Mouse (Mus musculus) G1E (cell line): ENCODE measurements at regions not wholly inside any gene's neighbourhood (a gene's known extent, or its start where the extent isn't known, plus 50 kb on each side); places are given as distances from the start of the nearest gene placed in this dataset.

Source experiments
- ATAC-seq: 2 replicates; pipeline ENCODE4 v1.8.0; 2016; ENCODE audit warnings: mild to moderate bottlenecking; ENCODE audit not compliant: insufficient number of reproducible peaks, poor library complexity, low FRiP score, severe bottlenecking; ENCODE audit errors: extremely low read depth
- DNase-seq: peaks from one replicate; pipeline ENCODE4 v3.0.0; 2012; ENCODE audit warnings: low spot score
- H3K27me3 ChIP-seq: 2 replicates; pipeline ENCODE4 v1.6.1; 2012; ENCODE audit warnings: mild to moderate bottlenecking, low read length, inconsistent platforms; ENCODE audit not compliant: insufficient read depth
- H3K36me3 ChIP-seq: replicated peaks from 2 replicates; pipeline ENCODE3; 2012; ENCODE audit warnings: mild to moderate bottlenecking, inconsistent platforms
- H3K4me1 ChIP-seq: 2 replicates; pipeline ENCODE4 v1.6.1; 2012; ENCODE audit warnings: low read depth, low read length, inconsistent platforms, mixed read lengths; ENCODE audit not compliant: insufficient read depth
- H3K4me3 ChIP-seq: 2 replicates; pipeline ENCODE4 v1.5.1; 2012; ENCODE audit warnings: low read depth, mild to moderate bottlenecking, inconsistent platforms, low read length, moderate library complexity, mixed read lengths
- H3K9me3 ChIP-seq: replicated peaks from 2 replicates; pipeline ENCODE4 v1.6.1; 2012; ENCODE audit warnings: inconsistent platforms
- CTCF ChIP-seq: IDR thresholded peaks from 2 replicates; pipeline ENCODE4 v1.5.1; 2012; ENCODE audit warnings: low read depth, low read length, inconsistent platforms, mixed read lengths
- GATA1 ChIP-seq: IDR thresholded peaks from 2 replicates; pipeline ENCODE4 v1.6.1; 2012; ENCODE audit warnings: borderline replicate concordance, low read length, inconsistent platforms, mixed read lengths
- GATA2 ChIP-seq: IDR thresholded peaks from 2 replicates; pipeline ENCODE4 v1.6.1; 2012; ENCODE audit warnings: low read depth, low read length, inconsistent platforms, borderline replicate concordance
- POLR2AphosphoS5 ChIP-seq: IDR thresholded peaks from 2 replicates; pipeline ENCODE4 v1.6.1; 2012; ENCODE audit warnings: low read depth, low read length, inconsistent platforms; ENCODE audit not compliant: insufficient replicate concordance
- TAL1 ChIP-seq: conservative IDR thresholded peaks from 2 replicates; pipeline ENCODE4 v1.6.1; 2012; ENCODE audit warnings: low read depth, low read length, inconsistent platforms, mixed read lengths

- no peak for DNase-seq
- H3K27me3 ChIP-seq: no peaks in the 10 kb centered on the region
- ATAC-seq: no peak
- H3K4me3 ChIP-seq: no peak overlapping the region
- H3K4me1 ChIP-seq: peaks cover 45% of the 10 kb centered on the region
- H3K36me3 ChIP-seq: no peaks in the 10 kb centered on the region
- no peak for TF ChIP-seq CTCF
- TF ChIP-seq GATA1: no peak
- no peak for TF ChIP-seq POLR2AphosphoS5
- TF ChIP-seq TAL1: no peak
- TF ChIP-seq GATA2: no peak
- H3K9me3 ChIP-seq: no peaks in the 10 kb centered on the region
These were observed 78.7 kb upstream of the Chd2 start for GRCm38 (mm10) chr7:73620341-73620740.

GRCm38 (mm10) chr7:73618758-73619416, 77.3 kb upstream of the Chd2 start:
- ATAC-seq: peak; percentile 42; the same call in 1 of the 2 replicates
- DNase-seq: no peak
- TF ChIP-seq TAL1: no peak
- no peak for TF ChIP-seq GATA2
- no peak for TF ChIP-seq CTCF
- TF ChIP-seq GATA1: no peak
- TF ChIP-seq POLR2AphosphoS5: no peak
- peak overlapping the region; percentile 77 for H3K4me3 ChIP-seq
- peaks cover 45% of the 10 kb centered on the region for H3K4me1 ChIP-seq
- no peaks in the 10 kb centered on the region for H3K36me3 ChIP-seq
- no peaks in the 10 kb centered on the region for H3K9me3 ChIP-seq
- no peaks in the 10 kb centered on the region for H3K27me3 ChIP-seq

- Histone ChIP-seq H3K27me3 (no peaks in the 10 kb centered on the region), H3K4me3 (peak overlapping the region; percentile 77), H3K4me1 (peaks cover 49% of the 10 kb centered on the region), H3K9me3 (no peaks in the 10 kb centered on the region), H3K36me3 (no peaks in the 10 kb centered on the region)
- peak; percentile 89 for DNase-seq
- no peak for TF ChIP-seq TAL1
- no peak for TF ChIP-seq POLR2AphosphoS5
- TF ChIP-seq GATA1: no peak
- no peak for TF ChIP-seq GATA2
- TF ChIP-seq CTCF: peak; percentile 56
- ATAC-seq: peak; percentile 79
These were observed 76.5 kb upstream of the Chd2 start for GRCm38 (mm10) chr7:73617910-73618757.

GRCm38 (mm10) chr7:73616971-73617906, 75.6 kb upstream of the Chd2 start:
- Histone ChIP-seq H3K4me1 (peaks cover 53% of the 10 kb centered on the region), H3K9me3 (no peaks in the 10 kb centered on the region), H3K4me3 (peak overlapping the region; percentile 77), H3K27me3 (no peaks in the 10 kb centered on the region), H3K36me3 (no peaks in the 10 kb centered on the region)
- ATAC-seq: peak; percentile 26; the same call in 1 of the 2 replicates
- TF ChIP-seq TAL1 (no peak), GATA2 (no peak)
- no peak for DNase-seq

- Histone ChIP-seq H3K36me3 (no peaks in the 10 kb centered on the region), H3K4me1 (peaks cover 61% of the 10 kb centered on the region), H3K9me3 (0 out of 2 replicates have a peak, but pooled peaks cover 3% of the 10 kb centered on the region), H3K4me3 (no peak overlapping the region), H3K27me3 (no peaks in the 10 kb centered on the region)
- DNase-seq (no peak), ATAC-seq (no peak)
- no peak for TF ChIP-seq TAL1
- TF ChIP-seq GATA1: no peak
- TF ChIP-seq CTCF: no peak
- no peak for TF ChIP-seq GATA2
- TF ChIP-seq POLR2AphosphoS5: no peak
These were observed 74.4 kb upstream of the Chd2 start for GRCm38 (mm10) chr7:73616015-73616414.

GRCm38 (mm10) chr7:73614840-73615555, 73.4 kb upstream of the Chd2 start:
- no peaks in the 10 kb centered on the region for H3K36me3 ChIP-seq
- no peak overlapping the region for H3K4me3 ChIP-seq
- no peak for TF ChIP-seq GATA1
- no peak for TF ChIP-seq TAL1
- TF ChIP-seq GATA2: no peak
- no peak for TF ChIP-seq CTCF
- TF ChIP-seq POLR2AphosphoS5: no peak
- 0 out of 2 replicates have a peak, but pooled peaks cover 3% of the 10 kb centered on the region for H3K9me3 ChIP-seq
- H3K27me3 ChIP-seq: no peaks in the 10 kb centered on the region
- ATAC-seq (no peak), DNase-seq (no peak)
- H3K4me1 ChIP-seq: peaks cover 57% of the 10 kb centered on the region
